Mouse (Mus musculus) layer of hippocampus, postnatal 36 days (tissue): ENCODE measurements around the gene Cox8b. TPM values are rescaled to one million over a fixed set of nuclear protein-coding genes. Genes with fewer than 3 reads are reported as not detected.
"Not testable (repeated sequence)": the region's sequence is repeated elsewhere in the genome, so short reads cannot be mapped to it uniquely, and the experiment has no call there.

ENCODE experiments used
- DNase-seq, 2 experiments: peaks; one replicate each; pipeline ENCODE4 v3.0.0; 2022
- total RNA-seq, 2 experiments: library from RNA; stranded (reverse); gene quantifications; 2 replicates each; pipeline ENCODE4 v1.2.3; 2021

The Cox8b gene
- total RNA-seq, 2 experiments from 2014 or later, result 1.2 to 1.3 TPM

GRCm38 (mm10) chr7:140912846-140913482, 12.7 kb upstream of the Cox8b start:
- DNase-seq, result no peak

DNA sequence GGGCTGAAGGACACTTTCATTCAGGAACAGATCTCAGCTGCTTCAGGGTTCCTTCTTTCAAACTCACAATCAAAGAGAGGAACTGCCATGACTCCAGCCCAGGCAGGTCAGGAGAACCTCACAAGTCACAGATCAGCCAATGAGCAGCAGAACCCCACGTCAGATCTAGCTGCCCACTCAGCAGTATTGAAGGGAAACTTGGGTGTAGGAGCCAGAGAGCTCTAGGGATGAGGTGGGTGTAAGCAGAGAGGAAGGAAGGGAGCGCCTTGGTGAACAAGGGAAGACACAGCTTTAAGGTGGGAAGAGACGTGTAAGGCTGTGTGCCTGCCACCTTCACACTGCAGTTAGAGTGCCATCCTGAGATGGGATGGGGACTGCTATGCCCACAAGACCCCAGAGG, 12.0 kb upstream of the Cox8b start:
- DNase-seq, result no peak

DNA sequence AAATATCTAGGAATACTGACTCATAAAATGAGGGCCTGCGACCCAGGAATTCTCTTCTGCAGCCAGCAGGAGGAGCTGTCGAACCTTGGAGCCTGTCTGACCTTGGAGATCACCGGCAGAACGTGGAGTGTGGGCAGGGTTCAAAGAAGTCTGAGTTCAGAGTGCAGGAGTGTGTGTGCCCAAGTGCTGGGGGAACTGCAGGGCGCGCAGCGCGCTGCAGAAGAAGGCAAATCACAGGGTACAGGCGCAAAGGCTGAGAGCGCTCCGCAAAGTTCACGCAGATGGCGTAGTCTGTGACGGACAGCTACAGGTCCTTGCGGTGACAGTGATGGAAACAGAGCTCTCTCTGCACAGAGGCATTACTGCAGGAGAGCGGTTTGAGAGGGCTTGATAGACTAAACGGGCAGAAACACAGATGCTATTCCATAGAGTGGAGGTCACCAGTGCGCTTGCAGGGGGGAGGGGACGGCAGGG, 8.4 kb upstream of the Cox8b start:
- peak; percentile 57 to 71 for DNase-seq

- DNase-seq, result no peak
These were observed 7.9 kb upstream of the Cox8b start for GRCm38 (mm10) chr7:140908181-140908580.

GRCm38 (mm10) chr7:140907697-140908096, 7.5 kb upstream of the Cox8b start:
- DNase-seq, result no peak

DNA sequence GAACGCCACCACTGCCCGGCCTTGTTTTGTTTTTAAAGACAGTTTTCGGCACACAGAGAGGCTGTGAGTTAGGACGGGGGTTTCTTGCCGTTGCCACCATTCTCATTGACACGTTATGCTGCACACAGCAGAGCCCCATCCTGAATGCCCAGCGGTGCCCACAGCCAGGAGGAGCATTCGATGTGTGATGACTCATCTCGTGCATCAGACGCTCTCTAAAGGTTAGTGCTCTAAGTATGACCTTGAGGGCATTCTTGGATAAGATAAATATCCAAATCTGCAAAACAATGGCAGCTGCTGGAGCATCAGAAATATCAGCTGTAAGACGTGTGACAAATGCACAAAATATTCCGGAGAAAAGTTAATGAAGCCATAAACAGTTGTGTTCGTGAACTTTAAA, 6.9 kb upstream of the Cox8b start:
- no peak for DNase-seq

- DNase-seq, result no peak
These were observed 5.4 kb upstream of the Cox8b start for GRCm38 (mm10) chr7:140905642-140906081.

DNA sequence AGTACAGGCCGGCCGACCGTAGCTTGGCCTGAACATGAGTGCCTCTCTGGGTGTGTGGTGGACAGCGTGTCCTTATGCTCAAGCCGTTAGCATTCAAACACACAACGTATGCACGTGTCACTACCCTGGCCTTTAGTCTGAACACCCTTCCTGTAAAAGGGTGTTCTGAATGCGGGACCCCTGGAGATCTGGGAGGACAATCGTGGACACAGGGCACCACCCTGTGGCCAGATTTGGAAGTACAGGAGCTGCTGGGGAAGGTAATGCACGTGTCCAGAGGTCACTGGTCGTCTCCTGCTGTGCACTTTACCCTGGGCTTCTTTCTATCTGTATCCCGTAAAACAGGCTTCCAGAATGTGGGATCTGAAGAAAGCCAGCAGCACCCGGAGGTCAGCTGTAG, 3.0 kb upstream of the Cox8b start:
- DNase-seq, result peak; percentile 70 to 72

- DNase-seq, result no peak
These were observed 2.0 kb upstream of the Cox8b start for GRCm38 (mm10) chr7:140902036-140902875.

- no peak for DNase-seq
These were observed 1.1 kb downstream of the Cox8b start for GRCm38 (mm10) chr7:140899121-140899520.

- DNase-seq, result no peak
These were observed 2.4 kb downstream of the Cox8b start for GRCm38 (mm10) chr7:140897863-140898262.

DNA sequence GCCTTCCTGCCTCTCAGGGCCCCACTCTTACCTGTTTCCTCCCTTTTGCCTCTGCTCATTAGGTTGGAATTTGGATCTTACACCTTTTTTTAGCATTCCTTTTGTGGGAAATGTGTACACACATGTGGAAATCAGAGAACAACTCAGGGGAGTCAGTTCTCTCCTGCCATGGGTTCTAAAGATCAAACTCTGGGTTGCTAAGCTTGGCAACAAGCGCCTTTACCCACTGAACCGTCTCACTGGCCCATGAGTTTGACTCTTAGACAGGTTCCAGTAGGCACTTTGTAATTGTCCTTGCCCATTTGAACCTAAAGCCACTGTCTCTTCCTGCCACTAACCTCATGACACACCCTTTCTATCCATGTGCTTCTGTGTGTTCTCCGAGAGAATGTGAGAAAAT, 5.6 kb downstream of the Cox8b start:
- no peak for DNase-seq

GRCm38 (mm10) chr7:140894031-140894430, 6.2 kb downstream of the Cox8b start:
- DNase-seq, result no peak

DNA sequence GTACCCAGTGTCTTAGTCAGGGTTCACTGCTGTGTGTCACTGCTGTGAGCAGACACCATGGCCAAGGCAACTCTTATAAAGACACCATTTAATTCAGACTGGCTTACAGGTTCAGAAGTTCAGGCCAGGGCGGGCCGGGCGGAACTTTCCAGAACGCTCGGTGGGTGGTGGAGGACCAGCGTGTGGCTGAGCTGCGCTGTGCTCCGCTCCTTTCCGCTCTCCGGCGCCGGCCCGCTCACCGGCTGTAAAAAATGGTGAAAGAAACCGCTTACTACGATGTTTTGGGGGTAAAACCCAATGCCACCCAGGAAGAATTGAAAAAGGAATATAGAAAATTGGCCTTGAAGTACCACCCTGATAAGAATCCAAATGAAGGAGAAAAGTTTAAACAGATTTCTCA, 9.6 kb downstream of the Cox8b start:
- DNase-seq, result not testable (repeated sequence)

DNA sequence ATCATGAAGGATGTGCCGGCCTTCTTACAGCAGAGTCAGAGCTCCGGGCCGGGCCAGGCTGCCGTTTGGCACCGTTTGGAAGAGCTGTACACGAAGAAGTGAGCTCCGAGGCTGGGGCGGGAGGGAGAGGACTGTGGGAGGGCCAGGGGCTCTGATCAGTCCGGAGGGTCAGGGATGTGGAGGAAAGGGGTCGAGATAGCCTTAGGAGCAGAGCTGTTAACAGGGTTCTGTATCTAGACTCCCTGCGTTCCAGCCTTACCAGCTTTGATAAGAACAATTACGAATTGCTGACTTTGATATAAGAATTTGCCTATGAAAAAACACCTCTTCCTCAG, 17.8 kb downstream of the Cox8b start:
- DNase-seq, result no peak

- peak; percentile 93 for DNase-seq
These were observed 18.4 kb downstream of the Cox8b start, which contains the start of the genes Psmd13 and Sirt3 for GRCm38 (mm10) chr7:140881696-140882468. TSS of gene Psmd13 (plus strand) at chr7:140881968. TSS of gene Sirt3 (minus strand) at chr7:140882309.

GRCm38 (mm10) chr7:140880865-140881515, 19.3 kb downstream of the Cox8b start:
- no peak for DNase-seq

- no peak for DNase-seq
These were observed 19.8 kb downstream of the Cox8b start for GRCm38 (mm10) chr7:140880419-140880818.

GRCm38 (mm10) chr7:140879355-140879754, 20.9 kb downstream of the Cox8b start:
- DNase-seq, result no peak

DNA sequence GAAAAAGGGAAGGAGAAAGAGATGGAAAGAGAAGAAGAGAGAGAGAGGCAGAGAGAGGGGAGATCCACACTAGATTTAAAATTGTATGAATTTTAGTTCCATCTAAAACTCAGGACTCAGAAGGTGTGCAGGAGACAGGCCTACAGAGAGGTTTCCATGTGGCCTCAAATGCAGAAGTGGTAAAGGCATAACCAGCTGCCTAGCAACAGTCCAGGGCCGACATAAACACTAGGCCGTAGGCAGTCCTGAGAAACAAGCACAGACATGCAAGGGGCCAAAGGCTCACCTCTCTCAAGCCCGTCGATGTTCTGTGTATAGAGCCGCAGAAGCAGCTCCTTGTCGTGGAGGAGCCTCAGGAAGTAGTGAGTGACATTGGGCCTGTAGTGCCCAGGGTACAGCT, 22.9 kb downstream of the Cox8b start:
- DNase-seq, result no peak

DNA sequence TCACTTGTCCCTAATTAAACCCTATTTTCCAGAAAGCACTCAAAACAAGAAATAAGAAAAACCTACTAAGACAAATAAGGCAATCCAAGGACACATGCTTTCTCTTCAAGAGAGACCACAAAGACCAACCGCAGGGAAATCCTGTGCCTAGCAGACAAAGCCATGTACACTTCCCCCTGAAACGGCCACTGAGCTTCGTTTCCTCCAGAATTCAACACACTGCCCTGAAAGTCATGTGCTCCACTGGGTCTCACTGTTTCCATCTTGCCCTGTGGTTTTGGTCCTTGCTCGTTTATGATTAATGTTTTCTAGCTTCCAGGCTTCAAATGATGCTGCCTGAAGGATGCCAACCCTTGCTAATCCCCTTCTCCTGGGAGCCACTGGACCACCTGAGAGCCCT, 26.0 kb downstream of the Cox8b start:
- no peak for DNase-seq

- no peak for DNase-seq
These were observed 35.5 kb downstream of the Cox8b start for GRCm38 (mm10) chr7:140864761-140865160.
